ENCODE assay signal across 9 mouse cellular contexts in the genomic region with DNA sequence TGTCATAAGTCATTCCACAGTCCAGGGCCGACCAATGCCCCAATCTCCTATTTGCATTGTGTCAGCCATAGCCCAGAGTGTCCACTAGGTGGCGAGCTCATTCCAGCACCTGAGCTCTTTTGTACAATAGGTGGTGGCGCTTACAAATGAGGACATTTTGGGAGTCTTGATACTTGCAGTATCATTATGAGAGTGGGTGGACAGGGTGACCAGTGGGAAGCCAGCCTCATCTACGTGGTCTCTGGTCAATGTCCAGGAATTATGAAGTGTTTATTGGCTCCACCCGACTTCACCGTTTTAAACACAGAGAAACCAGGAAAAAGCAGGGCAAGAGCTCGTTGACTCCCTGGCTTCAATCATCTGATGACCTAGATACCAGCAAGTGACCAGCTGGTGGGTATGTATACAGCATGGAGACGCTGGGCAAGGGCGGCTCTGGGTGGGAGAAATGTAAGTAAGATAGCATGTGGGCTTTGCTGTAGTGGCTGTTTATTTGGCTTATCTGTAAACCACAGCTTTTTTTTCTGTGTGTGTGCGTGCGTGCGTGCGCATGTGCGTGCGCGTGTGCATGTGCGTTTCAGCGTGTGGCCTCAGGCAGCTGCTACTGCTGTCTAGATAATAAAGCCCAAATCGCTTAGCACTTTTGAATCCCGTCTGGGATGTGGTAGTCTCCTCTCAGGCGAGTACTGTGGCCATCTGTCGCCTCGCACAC. TPM values are rescaled to one million over a fixed set of nuclear protein-coding genes. Genes with fewer than 3 reads are reported as not detected.
A peak's percentile ranks its signal among the peaks of the same experiment; 100 is the strongest.
DNase-seq lines count a peak whose midpoint lies in the region; ATAC-seq and TF ChIP-seq lines count a peak whose summit lies in the region.
"Had no signal": no experiment of that assay in that cellular context is flagged by ENCODE, and none has a peak within 500 bp of the region (broad histone marks: within the 10 kb centered on the region; RNA-seq: fewer than 3 reads in every experiment).

Psg16 (plus strand) TSS at position 137 of the 712 bp plus-strand sequence.

- peak within 1 kb of the TSS; percentile 21; the same call in 1 of the 2 replicates for H3K4me2 ChIP-seq in hindbrain, embryonic 13.5 days
- H3K4me2 ChIP-seq: limb, embryonic 15.5 days had no signal

- WGBS in hindbrain, embryonic 13.5 days = 73% methylated on average over 23 of the region's 23 CpGs

- H3K4me1 ChIP-seq in hindbrain, embryonic 13.5 days (replicated peaks) = no peaks in the 10 kb centered on the region
- H3K4me1 ChIP-seq: limb, embryonic 15.5 days had no signal

- no peak for TF ChIP-seq POLR2A in brain, embryonic 14.5 days (IDR thresholded peaks at IDR 0.05; ENCODE audit: borderline replicate concordance, extremely low read depth, insufficient read depth, insufficient read length, poor library complexity, severe bottlenecking)

- peak; percentile 88 for ATAC-seq in frontal cortex, adult (ENCODE audit: low TSS enrichment)
- ATAC-seq in erythroid progenitor cell, adult 5-6 weeks (replicated peaks; ENCODE audit: low FRiP score, poor library complexity, severe bottlenecking) = peak; percentile 90
- peak; percentile 84 for ATAC-seq in hindbrain, embryonic 13.5 days (ENCODE audit: low FRiP score)
- peak; percentile 95 for ATAC-seq in megakaryocyte-erythroid progenitor cell, adult 5-6 weeks (replicated peaks; ENCODE audit: low FRiP score, low TSS enrichment, poor library complexity, severe bottlenecking)

- TF ChIP-seq CTCF in brain, embryonic 14.5 days (IDR thresholded peaks at IDR 0.05; ENCODE audit: borderline replicate concordance, extremely low read depth, insufficient read depth, insufficient read length) = peak; percentile 89

- DNase-seq in frontal cortex, postnatal 14 days (ENCODE audit: low spot score in 2 of 2) = no peak
- peak; percentile 78 for DNase-seq in brain, embryonic 14.5 days (ENCODE audit: low read depth)
- peak; percentile 74 to 76 for DNase-seq in left cerebral cortex, postnatal 14 days (ENCODE audit: low spot score in 2 of 2)
- DNase-seq in right cerebral cortex, postnatal 4 days = peak; percentile 63

- H3K27me3 ChIP-seq in hindbrain, embryonic 13.5 days = 0 out of 2 replicates have a peak, but pooled peaks cover 2% of the 10 kb centered on the region
- H3K27me3 ChIP-seq: limb, embryonic 15.5 days had no signal

- H3K4me3 ChIP-seq in hindbrain, embryonic 13.5 days = 0 out of 2 replicates have a peak within 1 kb of the TSS, but pooled peaks have one; percentile 2
- H3K4me3 ChIP-seq: limb, embryonic 15.5 days had no signal

- H3K9me3 ChIP-seq in hindbrain, embryonic 13.5 days = no peaks in the 10 kb centered on the region
- H3K9me3 ChIP-seq: limb, embryonic 15.5 days had no signal

- H3K27ac ChIP-seq in hindbrain, embryonic 13.5 days = no peak within 1 kb of the TSS
- H3K27ac ChIP-seq: limb, embryonic 15.5 days had no signal

- no peaks in the 10 kb centered on the region for H3K36me3 ChIP-seq in hindbrain, embryonic 13.5 days
- H3K36me3 ChIP-seq: limb, embryonic 15.5 days had no signal

- no peak within 1 kb of the TSS for H3K9ac ChIP-seq in hindbrain, embryonic 13.5 days
- H3K9ac ChIP-seq: limb, embryonic 15.5 days had no signal

- intact Hi-C loops in left cerebral cortex, postnatal 14 days (cut with DNase I) = loop anchor here (10.0 kb wide), 1 partner anchor 1611 kb away; the partner anchor contains the start of gene Psg20

RNA-seq across cellular contexts. Expression of gene Psg16, which starts in this region (rescaled TPM):
- 1.6 and 2.7 TPM in 2 replicates for polyA plus RNA-seq in brain, embryonic 14.5 days (2012; rRNA removed)
- total RNA-seq in erythroid progenitor cell, adult 5-6 weeks (2015; ENCODE audit: low replicate concordance) = 0.72 TPM in 1 of 2 replicates, not detected in the other
- total RNA-seq in erythroid progenitor cell, adult 5-6 weeks (2017; ENCODE audit: low replicate concordance) = not detected in 2 replicates
- polyA plus RNA-seq in hindbrain, embryonic 13.5 days (2015; fragmentation: Nextera tagmentation; extraction: Ambion mirVana) = 1.5 and 1.6 TPM in 2 replicates
- 1 to 10 TPM; 3.8 to 4.2 TPM for total RNA-seq in left cerebral cortex, postnatal 14 days (2021)
- 0.11 TPM in 1 of 2 replicates, not detected in the other for total RNA-seq in megakaryocyte-erythroid progenitor cell, adult 5-6 weeks (2014; fragmentation: Nextera tagmentation)
- 1.1 TPM in 1 of 2 replicates, not detected in the other for total RNA-seq in megakaryocyte-erythroid progenitor cell, adult 5-6 weeks (2017)

Comparison
In these comparisons a context has a peak if more than half of its experiments do, and no peak if none do; other contexts are left out.
1. Peak in ATAC-seq in erythroid progenitor cell, adult 5-6 weeks; RNA of the gene not detected or under 1 TPM.
2. DNase-seq: peak in brain, embryonic 14.5 days (single experiment), left cerebral cortex, postnatal 14 days (2 of 2) and right cerebral cortex, postnatal 4 days (single experiment); none in frontal cortex, postnatal 14 days (0 of 2).
3. Peak in every context shown above with its lines, with median percentiles within 50 percentile points of each other: ATAC-seq.